Mouse (Mus musculus) stomach, embryonic 14.5 days (tissue): ENCODE data around the gene Spi1. TPM values are rescaled to one million over a fixed set of nuclear protein-coding genes. Genes with fewer than 3 reads are reported as not detected.

Experiments
- ATAC-seq: fragments of 200-750 bp; cut with Nextera tagmentation; 2 replicates; pipeline ENCODE4 v1.8.0; 2017; ENCODE audit warnings: low read depth, moderate TSS enrichment; ENCODE audit not compliant: insufficient number of reproducible peaks, insufficient read depth, low FRiP score
- H3K27ac ChIP-seq: fragments of 300-500 bp; sonication (generic); 2 replicates; pipeline ENCODE4 v1.5.1; 2014; ENCODE audit warnings: mild to moderate bottlenecking, low read length, moderate library complexity, mixed read lengths
- H3K27me3 ChIP-seq: fragments of 300-500 bp; sonication (generic); 2 replicates; pipeline ENCODE4 v1.6.1; 2014; ENCODE audit warnings: low read length, control low read depth, mixed read lengths; ENCODE audit not compliant: control insufficient read depth, insufficient read depth
- H3K36me3 ChIP-seq: fragments of 300-500 bp; sonication (generic); 2 replicates; pipeline ENCODE4 v1.6.1; 2014; ENCODE audit warnings: mild to moderate bottlenecking, control low read depth, low read length, moderate library complexity, mixed read lengths; ENCODE audit not compliant: control insufficient read depth, insufficient read depth
- H3K4me1 ChIP-seq: fragments of 300-500 bp; sonication (generic); 2 replicates; pipeline ENCODE4 v1.6.1; 2014; ENCODE audit warnings: low read length, control low read depth, mixed read lengths; ENCODE audit not compliant: control insufficient read depth, insufficient read depth
- H3K4me2 ChIP-seq: fragments of 300-500 bp; sonication (generic); replicated peaks from 2 replicates; pipeline ENCODE4 v1.6.1; 2014; ENCODE audit warnings: low read depth, low read length, control low read depth
- H3K4me3 ChIP-seq: fragments of 300-500 bp; sonication (generic); 2 replicates; pipeline ENCODE4 v1.5.1; 2014; ENCODE audit warnings: low read depth, low read length, control low read depth
- H3K9ac ChIP-seq: fragments of 300-500 bp; sonication (generic); replicated peaks from 2 replicates; pipeline ENCODE4 v1.6.1; 2014; ENCODE audit warnings: low read depth, mild to moderate bottlenecking, control low read depth, low read length, moderate library complexity, mixed read lengths
- H3K9me3 ChIP-seq: fragments of 300-500 bp; sonication (generic); 2 replicates; pipeline ENCODE4 v1.6.1; 2016; ENCODE audit warnings: low read depth, low read length, control low read depth; ENCODE audit not compliant: control insufficient read depth
- WGBS: fragments of 180-500 bp; shearing (Covaris S2); extraction: QIAGEN DNeasy Blood & Tissue Kit; methylation state at CpG from one replicate; pipeline ENCODE4 v1.1.7; 2014; 5-methylcytosine and 5-hydroxymethylcytosine counted together
- polyA plus RNA-seq: library from polyadenylated mRNA; unstranded; fragments of >200 nt; fragmentation: Nextera tagmentation; extraction: Ambion mirVana; gene quantifications from 2 replicates; pipeline ENCODE4 v1.2.1, GENCODE M21; 2014

Gene Spi1
- polyA plus RNA-seq, 1 experiment from 2014 or later, result 6.0 TPM

- Histone ChIP-seq H3K4me2 (no peak overlapping the region), H3K27ac (no peak overlapping the region), H3K9me3 (no peaks in the 10 kb centered on the region), H3K4me1 (peaks cover 7% of the 10 kb centered on the region; the same call in 1 of the 2 replicates), H3K9ac (no peak overlapping the region), H3K27me3 (no peaks in the 10 kb centered on the region), H3K36me3 (no peaks in the 10 kb centered on the region), H3K4me3 (no peak overlapping the region)
- ATAC-seq, result no peak
- 82% methylated on average over 6 of the region's 6 CpGs for WGBS
Observed at GRCm38 (mm10) chr2:91119551-91119950, 37.4 kb downstream of the Spi1 start.

GRCm38 (mm10) chr2:91120261-91120671 is 38.1 kb downstream of the Spi1 start:
- no peak overlapping the region for H3K4me3 ChIP-seq
- no peak overlapping the region for H3K9ac ChIP-seq
- H3K4me1 ChIP-seq, result peaks cover 6% of the 10 kb centered on the region; the same call in 1 of the 2 replicates
- no peak overlapping the region for H3K4me2 ChIP-seq
- H3K27ac ChIP-seq, result no peak overlapping the region
- 68% methylated on average over 6 of the region's 6 CpGs for WGBS
- H3K36me3 ChIP-seq, result no peaks in the 10 kb centered on the region
- H3K9me3 ChIP-seq, result no peaks in the 10 kb centered on the region
- H3K27me3 ChIP-seq, result no peaks in the 10 kb centered on the region
- no peak for ATAC-seq

- no peaks in the 10 kb centered on the region for H3K9me3 ChIP-seq
- 83% methylated on average over 6 of the region's 6 CpGs for WGBS
- ATAC-seq, result no peak
- H3K4me3 ChIP-seq, result no peak overlapping the region
- no peak overlapping the region for H3K9ac ChIP-seq
- H3K27me3 ChIP-seq, result no peaks in the 10 kb centered on the region
- H3K4me1 ChIP-seq, result no peaks in the 10 kb centered on the region
- no peaks in the 10 kb centered on the region for H3K36me3 ChIP-seq
- H3K4me2 ChIP-seq, result no peak overlapping the region
- no peak overlapping the region for H3K27ac ChIP-seq
Observed at GRCm38 (mm10) chr2:91121011-91121410, 38.8 kb downstream of the Spi1 start.

GRCm38 (mm10) chr2:91121497-91121896 is 39.3 kb downstream of the Spi1 start:
- H3K27me3 ChIP-seq, result no peaks in the 10 kb centered on the region
- 61% methylated on average over 8 of the region's 8 CpGs for WGBS
- no peak for ATAC-seq
- no peaks in the 10 kb centered on the region for H3K4me1 ChIP-seq
- H3K4me2 ChIP-seq, result no peak overlapping the region
- no peaks in the 10 kb centered on the region for H3K36me3 ChIP-seq
- H3K9me3 ChIP-seq, result no peaks in the 10 kb centered on the region
- H3K4me3 ChIP-seq, result no peak overlapping the region
- no peak overlapping the region for H3K27ac ChIP-seq
- no peak overlapping the region for H3K9ac ChIP-seq

- no peak for ATAC-seq
- 75% methylated on average over 6 of the region's 6 CpGs for WGBS
- no peak overlapping the region for H3K9ac ChIP-seq
- no peaks in the 10 kb centered on the region for H3K27me3 ChIP-seq
- no peak overlapping the region for H3K4me3 ChIP-seq
- H3K36me3 ChIP-seq, result no peaks in the 10 kb centered on the region
- H3K4me1 ChIP-seq, result no peaks in the 10 kb centered on the region
- no peaks in the 10 kb centered on the region for H3K9me3 ChIP-seq
- no peak overlapping the region for H3K4me2 ChIP-seq
- no peak overlapping the region for H3K27ac ChIP-seq
Observed at GRCm38 (mm10) chr2:91123521-91123920, 41.3 kb downstream of the Spi1 start.

GRCm38 (mm10) chr2:91125101-91125500 is 42.9 kb downstream of the Spi1 start:
- H3K36me3 ChIP-seq, result no peaks in the 10 kb centered on the region
- 87% methylated on average over 10 of the region's 10 CpGs for WGBS
- H3K9ac ChIP-seq, result no peak overlapping the region
- no peaks in the 10 kb centered on the region for H3K9me3 ChIP-seq
- no peak for ATAC-seq
- no peaks in the 10 kb centered on the region for H3K27me3 ChIP-seq
- H3K4me1 ChIP-seq, result no peaks in the 10 kb centered on the region
- H3K27ac ChIP-seq, result no peak overlapping the region
- H3K4me2 ChIP-seq, result no peak overlapping the region
- H3K4me3 ChIP-seq, result no peak overlapping the region

- no peak overlapping the region for H3K4me2 ChIP-seq
- H3K4me3 ChIP-seq, result no peak overlapping the region
- no peak for ATAC-seq
- H3K9me3 ChIP-seq, result no peaks in the 10 kb centered on the region
- no peak overlapping the region for H3K9ac ChIP-seq
- H3K27me3 ChIP-seq, result no peaks in the 10 kb centered on the region
- H3K27ac ChIP-seq, result no peak overlapping the region
- no peaks in the 10 kb centered on the region for H3K36me3 ChIP-seq
- H3K4me1 ChIP-seq, result no peaks in the 10 kb centered on the region
- 82% methylated on average over 5 of the region's 5 CpGs for WGBS
Observed at GRCm38 (mm10) chr2:91128761-91129160, 46.6 kb downstream of the Spi1 start.

- no peaks in the 10 kb centered on the region for H3K4me1 ChIP-seq
- no peak overlapping the region for H3K27ac ChIP-seq
- H3K27me3 ChIP-seq, result no peaks in the 10 kb centered on the region
- H3K4me2 ChIP-seq, result no peak overlapping the region
- 82% methylated on average over 6 of the region's 6 CpGs for WGBS
- H3K36me3 ChIP-seq, result no peaks in the 10 kb centered on the region
- H3K9ac ChIP-seq, result no peak overlapping the region
- H3K4me3 ChIP-seq, result no peak overlapping the region
- no peak for ATAC-seq
- no peaks in the 10 kb centered on the region for H3K9me3 ChIP-seq
Observed at GRCm38 (mm10) chr2:91130126-91130525, 47.9 kb downstream of the Spi1 start.

- no peak overlapping the region for H3K27ac ChIP-seq
- H3K9me3 ChIP-seq, result no peaks in the 10 kb centered on the region
- ATAC-seq, result no peak
- WGBS, result 86% methylated on average over 15 of the region's 15 CpGs
- no peak overlapping the region for H3K4me3 ChIP-seq
- H3K4me2 ChIP-seq, result no peak overlapping the region
- H3K4me1 ChIP-seq, result no peaks in the 10 kb centered on the region
- no peaks in the 10 kb centered on the region for H3K27me3 ChIP-seq
- H3K36me3 ChIP-seq, result no peaks in the 10 kb centered on the region
- H3K9ac ChIP-seq, result no peak overlapping the region
Observed at GRCm38 (mm10) chr2:91131251-91131650, 49.1 kb downstream of the Spi1 start.
